Mouse (Mus musculus) activated CD4-positive, CD25-positive, alpha-beta regulatory T cell, adult 9 weeks (primary cell): ENCODE results near the gene Stx1a. TPM values are rescaled to one million over a fixed set of nuclear protein-coding genes. Genes with fewer than 3 reads are reported as not detected.

ENCODE experiments used
- polyA plus RNA-seq: library from polyadenylated mRNA; unstranded; fragments of 100-300 nt; shearing (Covaris generic); gene quantifications from one replicate; pipeline ENCODE4 v1.2.1, GENCODE M21; 2017

Gene Stx1a
- polyA plus RNA-seq, result 15.9 TPM

GRCm38 (mm10) chr5:135023344-135024173, at the start of gene Stx1a:
TSS of gene Stx1a (plus strand) at chr5:135023482.

GRCm38 (mm10) chr5:134985633-134986297, 37.5 kb upstream of the Stx1a start, which contains the start of gene Cldn3:
TSS of gene Cldn3 (plus strand) at chr5:134986214.

GRCm38 (mm10) chr5:135008671-135009589, 14.4 kb upstream of the Stx1a start, which contains the start of gene Abhd11:
TSS of gene Abhd11 (plus strand) at chr5:135009152.

GRCm38 (mm10) chr5:135063629-135064381, 40.5 kb downstream of the Stx1a start, which contains the start of gene Dnajc30:
TSS of gene Dnajc30 (plus strand) at chr5:135064202.

GRCm38 (mm10) chr5:135064909-135065446, 41.7 kb downstream of the Stx1a start, which contains the start of gene Bud23:
TSS of gene Bud23 (minus strand) at chr5:135064959.

GRCm38 (mm10) chr5:135077564-135078481, 54.5 kb downstream of the Stx1a start, which contains the start of gene Vps37d:
TSS of gene Vps37d (minus strand) at chr5:135078266.

GRCm38 (mm10) chr5:135089653-135090052, 66.4 kb downstream of the Stx1a start, which contains the start of gene Mlxipl:
TSS of gene Mlxipl (plus strand) at chr5:135089890.

Other genes with a start within 250 kb of the Stx1a start
- not detected for gene Tmem270, start 116.7 kb upstream of the Stx1a start, polyA plus RNA-seq
- 1.4 TPM for gene Cldn13, start 108.0 kb upstream of the Stx1a start, polyA plus RNA-seq
- 8.9 TPM for gene Mettl27, start 91.1 kb upstream of the Stx1a start, polyA plus RNA-seq
- gene Cldn4, start 76.5 kb upstream of the Stx1a start, polyA plus RNA-seq, result 0.20 TPM
- not detected for gene Cldn3, start 37.3 kb upstream of the Stx1a start, polyA plus RNA-seq
- 64.1 TPM for gene Abhd11, start 14.3 kb upstream of the Stx1a start, polyA plus RNA-seq
- 20.2 TPM for gene Dnajc30, start 40.7 kb downstream of the Stx1a start, polyA plus RNA-seq
- gene Bud23, start 41.5 kb downstream of the Stx1a start, polyA plus RNA-seq, result 122 TPM
- not detected for gene Vps37d, start 54.8 kb downstream of the Stx1a start, polyA plus RNA-seq
- gene Mlxipl, start 66.4 kb downstream of the Stx1a start, polyA plus RNA-seq, result 0.07 TPM
- 21.0 TPM for gene Tbl2, start 126.2 kb downstream of the Stx1a start, polyA plus RNA-seq
- gene Bcl7b, start 144.8 kb downstream of the Stx1a start, polyA plus RNA-seq, result 71.8 TPM
- gene Baz1b, start 163.8 kb downstream of the Stx1a start, polyA plus RNA-seq, result 18.4 TPM
- gene Fzd9, start 227.7 kb downstream of the Stx1a start, polyA plus RNA-seq, result not detected